9 mouse cellular contexts compared by ENCODE assay signal in genomic region chr1:152511237-152511636, GRCm38 (mm10).
DNase-seq lines count a peak whose midpoint lies in the region; ATAC-seq and TF ChIP-seq lines count a peak whose summit lies in the region.
"Had no signal": no experiment of that assay in that cellular context is flagged by ENCODE, and none has a peak within 500 bp of the region (broad histone marks: within the 10 kb centered on the region; RNA-seq: fewer than 3 reads in every experiment).

No protein-coding gene starts in this region.

- TF ChIP-seq EP300 in CH12.LX (IDR thresholded peaks at IDR 0.05; ENCODE audit: low read length) = no peak

- H3K4me2 ChIP-seq in hindbrain, embryonic 14.5 days (replicated peaks) = no peak overlapping the region
- H3K4me2 ChIP-seq in CH12.LX (ENCODE audit: insufficient read depth, low read depth, poor library complexity, severe bottlenecking) = no peak overlapping the region
- H3K4me2 ChIP-seq in kidney, embryonic 16.5 days (replicated peaks; ENCODE audit: low read depth, low read length) = no peak overlapping the region

- no peaks in the 10 kb centered on the region for H3K36me3 ChIP-seq in hindbrain, embryonic 14.5 days (replicated peaks; ENCODE audit: control insufficient read depth, insufficient read depth)
- H3K36me3 ChIP-seq in hindbrain, embryonic 10.5 days = no peaks in the 10 kb centered on the region; the same call in 1 of the 2 replicates
- no peaks in the 10 kb centered on the region for H3K36me3 ChIP-seq in CH12.LX (replicated peaks in 1 of 2; ENCODE audit: control insufficient read depth in 1 of 2, insufficient read depth in 1 of 2, low read length in 1 of 2)
- 0 out of 2 replicates have a peak, but pooled peaks cover 2% of the 10 kb centered on the region for H3K36me3 ChIP-seq in kidney, embryonic 16.5 days (ENCODE audit: insufficient read depth, low read length)

- TF ChIP-seq CTCF in CH12.LX (conservative IDR thresholded peaks at IDR 0.05 in 1 of 2, IDR thresholded peaks at IDR 0.05 in 1 of 2; ENCODE audit: low read depth in 2 of 2, low read length in 2 of 2) = peak; percentile 93 to 100
- TF ChIP-seq CTCF in brain, embryonic 14.5 days (IDR thresholded peaks at IDR 0.05; ENCODE audit: borderline replicate concordance, extremely low read depth, insufficient read depth, insufficient read length) = peak; percentile 56; the same call in 1 of the 2 replicates

- peak; percentile 52 for DNase-seq in hindbrain, embryonic 14.5 days (ENCODE audit: low spot score)
- DNase-seq in hindbrain, embryonic 10.5 days (ENCODE audit: low spot score) = no peak
- peak; percentile 76 for DNase-seq in CH12.LX (ENCODE audit: extremely low read depth)
- peak; percentile 50 for DNase-seq in brain, embryonic 14.5 days (ENCODE audit: low read depth)
- peak; percentile 36 for DNase-seq in retina, postnatal 7 days (ENCODE audit: low read depth, low spot score)
- no peak for DNase-seq in spleen, adult 18-20 months
- DNase-seq in urinary bladder, postnatal 10 days (ENCODE audit: low spot score) = no peak

- in situ Hi-C loops in CH12.LX (cut with MboI; ENCODE audit: low pct_ligation_motif_present, low pct_unique_long_range_greater_than_20kb, low sequenced_read_pairs) = no loop called here

- H3K9ac ChIP-seq in hindbrain, embryonic 14.5 days = no peak overlapping the region
- no peak overlapping the region for H3K9ac ChIP-seq in CH12.LX (ENCODE audit: insufficient read depth, low read depth)
- H3K9ac ChIP-seq in kidney, embryonic 16.5 days (replicated peaks; ENCODE audit: low read length) = no peak overlapping the region

- dilution Hi-C loops in CH12.LX (cut with MboI; ENCODE audit: extremely low pct_ligation_motif_present, extremely low pct_unique_long_range_greater_than_20kb, low sequenced_read_pairs) = no loop called here

- H3K79me2 ChIP-seq in CH12.LX (replicated peaks; ENCODE audit: control insufficient read depth, extremely low read depth, insufficient read depth, poor library complexity, severe bottlenecking) = no peaks in the 10 kb centered on the region

- no peaks in the 10 kb centered on the region for H3K9me3 ChIP-seq in hindbrain, embryonic 14.5 days (ENCODE audit: control insufficient read depth, low read length)
- no peaks in the 10 kb centered on the region for H3K9me3 ChIP-seq in hindbrain, embryonic 10.5 days
- no peaks in the 10 kb centered on the region for H3K9me3 ChIP-seq in CH12.LX (replicated peaks; ENCODE audit: low read length)
- no peaks in the 10 kb centered on the region for H3K9me3 ChIP-seq in kidney, embryonic 16.5 days (ENCODE audit: low read length)

- WGBS in hindbrain, embryonic 14.5 days = 71% methylated on average over 4 of the region's 4 CpGs
- 73% methylated on average over 4 of the region's 4 CpGs for WGBS in hindbrain, embryonic 10.5 days
- 80% methylated on average over 4 of the region's 4 CpGs for WGBS in kidney, embryonic 16.5 days

- no peak overlapping the region for H3K27ac ChIP-seq in hindbrain, embryonic 14.5 days
- H3K27ac ChIP-seq in hindbrain, embryonic 10.5 days = no peak overlapping the region
- H3K27ac ChIP-seq in CH12.LX (ENCODE audit: insufficient read depth, low read depth) = no peak overlapping the region
- no peak overlapping the region for H3K27ac ChIP-seq in kidney, embryonic 16.5 days (ENCODE audit: low read length)

- no peak overlapping the region for H3K4me3 ChIP-seq in hindbrain, embryonic 14.5 days (replicated peaks; ENCODE audit: low read length)
- no peak overlapping the region for H3K4me3 ChIP-seq in hindbrain, embryonic 10.5 days
- H3K4me3 ChIP-seq in CH12.LX (replicated peaks in 1 of 3; ENCODE audit: low read depth in 2 of 3, low read length in 2 of 3, poor library complexity in 1 of 3) = no peak overlapping the region
- H3K4me3 ChIP-seq in kidney, embryonic 16.5 days (ENCODE audit: low read length) = no peak overlapping the region
- H3K4me3 ChIP-seq: erythroblast, embryonic 14.5 days had no signal

- no peak for TF ChIP-seq POLR2A in CH12.LX (IDR thresholded peaks at IDR 0.05; ENCODE audit: low read depth, low read length)
- TF ChIP-seq POLR2A in brain, embryonic 14.5 days (IDR thresholded peaks at IDR 0.05; ENCODE audit: borderline replicate concordance, extremely low read depth, insufficient read depth, insufficient read length, poor library complexity, severe bottlenecking) = no peak

- TF ChIP-seq RAD21 in CH12.LX (IDR thresholded peaks at IDR 0.05; ENCODE audit: low read depth, low read length) = peak; percentile 64

- ATAC-seq in hindbrain, embryonic 14.5 days (ENCODE audit: low FRiP score) = no peak
- ATAC-seq in kidney, embryonic 16.5 days (ENCODE audit: low FRiP score, low TSS enrichment) = peak; percentile 52; the same call in 1 of the 2 replicates

- H3K4me1 ChIP-seq in hindbrain, embryonic 14.5 days (replicated peaks; ENCODE audit: control insufficient read depth, insufficient read depth, low read length) = no peaks in the 10 kb centered on the region
- H3K4me1 ChIP-seq in hindbrain, embryonic 10.5 days (replicated peaks) = 0 out of 2 replicates have a peak, but pooled peaks cover 4% of the 10 kb centered on the region
- no peaks in the 10 kb centered on the region for H3K4me1 ChIP-seq in CH12.LX (ENCODE audit: control insufficient read depth in 1 of 2, insufficient read depth in 2 of 2)
- no peaks in the 10 kb centered on the region for H3K4me1 ChIP-seq in kidney, embryonic 16.5 days (ENCODE audit: insufficient read depth, low read length)

- no peaks in the 10 kb centered on the region for H3K27me3 ChIP-seq in hindbrain, embryonic 14.5 days (ENCODE audit: control insufficient read depth, insufficient read depth, low read length)
- H3K27me3 ChIP-seq in hindbrain, embryonic 10.5 days (ENCODE audit: insufficient read depth, poor library complexity, severe bottlenecking) = no peaks in the 10 kb centered on the region
- H3K27me3 ChIP-seq in CH12.LX (replicated peaks) = no peaks in the 10 kb centered on the region
- H3K27me3 ChIP-seq in kidney, embryonic 16.5 days (ENCODE audit: insufficient read depth, low read length) = no peaks in the 10 kb centered on the region

TF ChIP-seq in CH12.LX, 34 proteins besides CTCF, POLR2A, EP300 and RAD21:
- TF ChIP-seq MYC (IDR thresholded peaks at IDR 0.05; ENCODE audit: low read depth, low read length) (peak; percentile 86), NELFE (IDR thresholded peaks at IDR 0.05; ENCODE audit: low read depth, low read length) (peak; percentile 70; the same call in 1 of the 2 replicates), MEF2A (IDR thresholded peaks at IDR 0.05; ENCODE audit: borderline replicate concordance, low read depth, low read length) (no peak), MAX (IDR thresholded peaks at IDR 0.05; ENCODE audit: low read length) (peak; percentile 57; the same call in 1 of the 2 replicates), MAFK (IDR thresholded peaks at IDR 0.05; ENCODE audit: insufficient replicate concordance, low read length) (no peak), SMC3 (IDR thresholded peaks at IDR 0.05; ENCODE audit: low read depth, low read length) (peak; percentile 57)

Comparison
In these comparisons a context has a peak if more than half of its experiments do, and no peak if none do; other contexts are left out.
1. DNase-seq: peak in hindbrain, embryonic 14.5 days (single experiment), CH12.LX (single experiment), brain, embryonic 14.5 days (single experiment) and retina, postnatal 7 days (single experiment); none in hindbrain, embryonic 10.5 days (single experiment), spleen, adult 18-20 months (0 of 2) and urinary bladder, postnatal 10 days (single experiment).